Mouse (Mus musculus) cerebellum, adult 8-10 months (tissue): ENCODE results near the gene Irak2.
A peak's percentile ranks its signal among the peaks of the same experiment; 100 is the strongest.
"Not testable (repeated sequence)": the region's sequence is repeated elsewhere in the genome, so short reads cannot be mapped to it uniquely, and the experiment has no call there.

Source experiments
- DNase-seq: peaks from one replicate; pipeline ENCODE4 v3.0.0; 2022

The Irak2 gene

GRCm38 (mm10) chr6:113668287-113669154 lies 30.3 kb downstream of the Irak2 start:
- DNase-seq, result no peak

- no peak for DNase-seq
Observed at GRCm38 (mm10) chr6:113669821-113670220, 31.6 kb downstream of the Irak2 start.

GRCm38 (mm10) chr6:113672029-113672428 lies 33.8 kb downstream of the Irak2 start:
- not testable (repeated sequence) for DNase-seq

GRCm38 (mm10) chr6:113672989-113673388 lies 34.7 kb downstream of the Irak2 start:
- DNase-seq, result no peak

GRCm38 (mm10) chr6:113675234-113675633 lies 37.0 kb downstream of the Irak2 start:
- no peak for DNase-seq

- no peak for DNase-seq
Observed at GRCm38 (mm10) chr6:113675991-113676390, 37.7 kb downstream of the Irak2 start.

DNA sequence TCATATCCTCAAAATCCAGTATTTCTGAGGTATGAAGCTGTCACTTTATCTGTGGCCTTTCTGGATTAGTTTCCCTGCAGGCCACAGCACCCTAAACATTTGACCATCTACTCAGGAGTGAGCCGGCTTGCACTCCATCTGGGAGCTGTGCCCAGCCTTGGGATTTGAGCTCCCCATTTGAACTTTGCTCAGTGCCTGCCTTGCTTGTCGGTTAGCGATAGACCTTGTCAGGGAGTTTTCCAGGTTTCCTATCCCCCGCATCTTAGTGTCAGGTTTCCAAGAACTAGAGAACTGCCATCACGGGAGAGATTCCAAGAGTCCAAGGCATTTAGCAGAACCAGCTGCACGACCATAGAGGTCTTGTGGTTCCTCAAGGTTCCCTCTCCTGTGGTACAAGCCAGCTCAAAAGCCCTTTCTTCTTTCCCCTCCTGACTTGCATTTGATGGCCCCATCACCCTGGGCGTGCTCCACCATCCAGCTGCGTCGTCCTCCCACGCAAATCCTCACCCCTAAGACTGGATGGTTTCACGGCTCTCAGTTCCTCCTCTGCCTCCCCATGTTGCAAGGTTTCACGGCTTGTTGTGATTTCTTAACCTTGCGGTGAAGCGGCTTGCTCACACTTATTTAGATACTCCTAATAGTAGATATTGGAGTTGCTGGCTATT lies 38.9 kb downstream of the Irak2 start:
- DNase-seq, result no peak

DNA sequence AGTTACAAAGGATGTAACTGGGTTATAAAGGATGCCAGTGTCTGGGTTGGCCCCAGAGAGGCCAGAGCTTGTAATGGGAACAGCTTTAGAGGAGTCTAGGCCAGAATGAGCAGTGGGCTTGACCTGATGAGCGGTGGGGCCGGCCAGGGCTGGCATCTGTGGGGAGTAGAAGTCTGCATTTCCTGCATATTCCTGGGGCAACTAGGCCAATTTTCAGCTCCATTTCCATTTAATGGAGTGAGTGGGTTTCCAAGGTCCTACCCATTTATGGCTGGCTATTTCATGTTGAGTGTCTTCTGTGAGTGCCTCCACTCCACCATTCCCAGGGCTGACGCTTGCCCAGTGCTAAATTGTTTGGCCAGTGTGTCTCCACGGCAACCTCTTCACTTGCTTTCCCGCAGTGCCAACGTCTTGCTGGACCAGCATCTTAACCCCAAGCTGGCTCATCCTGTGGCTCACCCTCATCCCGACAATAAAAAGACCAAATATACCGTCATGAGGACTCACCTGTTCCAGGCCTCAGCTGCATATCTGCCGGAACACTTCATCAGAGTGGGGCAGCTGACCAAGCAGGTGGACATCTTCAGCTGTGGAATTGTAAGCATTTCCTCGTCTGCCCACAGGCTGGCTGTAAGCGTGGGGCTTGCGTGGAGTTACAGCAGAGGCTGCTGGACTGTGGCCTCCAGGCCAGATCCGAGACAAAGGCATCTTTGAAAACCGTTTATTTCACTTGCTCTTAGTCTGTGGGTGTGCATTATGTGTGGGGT lies 40.2 kb downstream of the Irak2 start:
- no peak for DNase-seq

- no peak for DNase-seq
Observed at GRCm38 (mm10) chr6:113679993-113680566, 41.8 kb downstream of the Irak2 start.

DNA sequence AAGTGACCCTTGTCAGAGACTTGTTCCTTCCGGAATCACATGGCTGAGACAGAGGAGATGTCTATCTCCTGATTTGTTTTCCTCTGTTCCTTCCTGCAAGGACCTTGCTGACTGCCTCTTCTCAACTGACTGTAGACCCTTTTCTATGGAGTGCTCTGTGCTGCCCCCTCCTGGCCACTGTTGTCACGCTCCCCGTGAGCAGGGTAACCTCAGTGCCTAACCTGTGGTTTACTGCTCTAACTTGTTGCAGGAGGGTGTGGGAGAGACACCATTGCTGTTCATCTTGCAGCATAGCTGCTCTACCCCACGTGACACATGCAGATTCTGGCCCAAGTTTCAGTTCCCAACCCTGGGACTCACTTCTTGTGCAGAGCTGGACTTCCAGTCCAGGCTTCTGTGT lies 43.0 kb downstream of the Irak2 start:
- DNase-seq, result peak; percentile 66

GRCm38 (mm10) chr6:113683081-113683825 lies 45.0 kb downstream of the Irak2 start:
- no peak for DNase-seq

- DNase-seq, result peak; percentile 21
Observed at GRCm38 (mm10) chr6:113686551-113687125, 48.4 kb downstream of the Irak2 start.

- no peak for DNase-seq
Observed at GRCm38 (mm10) chr6:113690008-113690399, 51.7 kb downstream of the Irak2 start.

DNA sequence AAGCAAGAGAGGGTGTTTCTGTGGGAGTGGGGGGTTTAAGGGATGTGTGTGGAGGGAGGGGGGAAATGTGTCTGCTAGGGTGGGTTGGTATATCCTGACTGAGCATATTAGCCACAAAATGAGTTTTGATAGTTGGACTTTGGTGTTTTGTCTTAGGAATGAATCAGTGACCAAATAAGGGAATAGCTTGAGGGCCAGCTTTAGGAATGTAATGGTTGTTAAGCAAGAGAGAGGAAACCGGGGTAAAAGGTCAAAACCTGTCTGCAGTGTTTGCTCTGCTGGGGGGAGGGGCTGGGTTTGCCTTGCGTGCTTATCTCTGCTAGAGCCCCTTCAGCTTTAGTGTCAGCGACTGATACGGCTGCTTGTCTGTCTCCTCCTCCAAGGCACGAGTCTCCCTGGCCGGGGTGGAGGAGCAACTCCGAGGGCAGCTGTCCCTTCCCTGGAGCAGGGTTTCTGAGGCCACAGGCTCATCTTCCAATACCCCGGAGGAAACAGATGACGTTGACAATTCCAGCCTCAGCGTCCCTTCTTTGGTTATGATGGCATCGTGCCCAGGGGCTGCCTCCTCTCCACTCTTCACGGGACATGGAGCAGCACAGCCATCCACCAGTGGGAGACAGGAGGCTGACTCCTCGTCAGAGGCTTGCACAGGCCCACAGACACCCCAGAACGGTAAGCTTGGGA lies 52.3 kb downstream of the Irak2 start:
- no peak for DNase-seq

GRCm38 (mm10) chr6:113691084-113691462 lies 52.8 kb downstream of the Irak2 start:
- no peak for DNase-seq

- DNase-seq, result no peak
Observed at GRCm38 (mm10) chr6:113692661-113693133, 54.4 kb downstream of the Irak2 start.

GRCm38 (mm10) chr6:113693377-113693776 lies 55.1 kb downstream of the Irak2 start:
- DNase-seq, result no peak

GRCm38 (mm10) chr6:113695203-113695602 lies 56.9 kb downstream of the Irak2 start:
- DNase-seq, result no peak

DNA sequence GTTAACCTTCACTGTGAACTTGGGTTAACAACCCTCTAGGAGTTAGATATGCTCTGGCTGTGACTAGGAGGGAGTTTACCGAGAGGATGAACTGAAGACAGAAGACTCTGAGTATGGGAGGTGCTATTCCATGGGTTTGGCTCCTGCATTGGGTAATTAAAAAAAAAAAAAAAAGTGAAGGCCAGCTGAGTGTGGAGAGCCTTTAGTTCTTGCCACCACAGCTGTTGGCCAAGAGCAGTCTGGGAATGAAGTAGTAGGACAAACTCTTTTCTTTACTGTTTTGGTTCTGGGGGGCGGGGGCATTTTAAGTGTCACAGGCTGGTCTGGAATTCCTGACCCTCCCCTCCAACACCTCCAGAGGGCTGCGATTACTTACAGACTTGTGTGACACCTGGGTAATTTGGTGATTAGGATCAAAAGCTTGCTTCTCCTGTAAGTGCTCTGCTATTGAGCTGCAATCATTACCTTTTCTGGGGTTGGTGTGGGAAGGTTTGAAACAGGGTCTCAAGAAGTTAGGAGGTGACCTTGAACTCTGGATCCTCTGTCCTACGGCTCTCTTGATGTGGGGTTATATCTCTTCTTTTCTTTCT lies 57.6 kb downstream of the Irak2 start:
- DNase-seq, result no peak

DNA sequence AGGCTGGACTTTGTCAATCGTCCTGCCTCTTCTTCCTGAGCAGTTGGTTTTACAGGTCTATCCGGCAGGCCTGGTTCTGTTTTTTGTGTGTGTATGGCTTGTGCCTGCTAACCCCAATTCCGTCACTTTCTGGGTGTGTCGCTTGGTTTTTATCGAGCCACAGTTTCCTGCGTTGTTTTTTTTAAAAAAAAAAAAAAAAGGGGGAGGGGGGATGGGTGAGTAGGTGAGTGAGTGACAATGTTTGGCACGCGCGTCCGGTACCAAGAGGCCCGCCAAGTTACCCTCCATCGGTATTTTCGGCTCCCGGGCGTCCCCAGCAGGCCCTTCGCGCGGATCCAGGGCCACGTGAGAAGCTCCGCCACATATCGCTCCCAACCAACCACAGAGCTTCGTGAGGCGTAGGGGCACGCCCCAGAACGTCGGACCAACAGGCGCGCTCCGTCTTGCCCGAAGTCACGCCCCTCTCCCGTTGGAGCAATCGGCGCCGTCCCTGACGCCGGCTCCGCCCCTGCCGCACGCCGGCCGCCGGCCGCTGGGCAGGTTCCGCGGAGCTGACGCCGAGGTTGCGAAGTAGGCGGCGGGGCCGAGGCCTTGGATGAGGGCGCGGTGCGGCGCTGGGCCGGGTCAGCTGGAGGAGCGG lies 58.4 kb downstream of the Irak2 start, which contains the start of gene Tatdn2:
Gene Tatdn2, plus strand, starts transcription at position 469 of the 640 bp plus-strand sequence.
- DNase-seq, result peak; percentile 93
